Mouse (Mus musculus) E14TG2a.4 (cell line): ENCODE measurements around the gene Hoga1.

ENCODE experiments used
- CTCF ChIP-seq: conservative IDR thresholded peaks from 2 replicates; pipeline ENCODE4 v1.5.1; 2014; ENCODE audit warnings: low read length
- POU5F1 ChIP-seq: IDR thresholded peaks from 2 replicates; pipeline ENCODE4 v1.6.1; 2014; ENCODE audit warnings: low read length, borderline replicate concordance

DNA sequence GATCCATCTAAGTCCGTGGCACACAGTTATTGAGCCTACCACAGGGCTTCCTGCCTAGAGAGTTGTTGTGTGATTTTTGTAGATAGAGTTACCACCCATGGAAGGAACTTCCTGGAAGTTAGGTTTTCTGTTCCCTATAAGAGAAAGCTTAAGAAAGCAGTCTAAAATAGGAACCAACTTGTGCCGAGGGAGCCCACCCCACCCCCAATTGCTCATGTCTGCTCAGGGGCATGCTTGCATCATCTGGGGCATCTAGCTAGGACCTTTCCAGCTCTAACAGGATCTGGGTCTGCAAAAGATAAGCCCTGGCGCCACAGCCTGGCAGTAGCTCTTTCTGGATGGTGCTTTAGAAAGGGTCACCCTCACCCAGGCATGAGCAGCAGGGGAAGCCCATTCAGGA is 39.8 kb upstream of the Hoga1 start:
- TF ChIP-seq CTCF = no peak
- no peak for TF ChIP-seq POU5F1
